Mouse (Mus musculus) 3T3-L1 (cell line): ENCODE results near the gene Perm1.

Source experiments
- DNase-seq: peaks from one replicate; pipeline ENCODE4 v3.0.0-alpha.2; 2015; ENCODE audit warnings: low read depth, low spot score

Perm1 gene

DNA sequence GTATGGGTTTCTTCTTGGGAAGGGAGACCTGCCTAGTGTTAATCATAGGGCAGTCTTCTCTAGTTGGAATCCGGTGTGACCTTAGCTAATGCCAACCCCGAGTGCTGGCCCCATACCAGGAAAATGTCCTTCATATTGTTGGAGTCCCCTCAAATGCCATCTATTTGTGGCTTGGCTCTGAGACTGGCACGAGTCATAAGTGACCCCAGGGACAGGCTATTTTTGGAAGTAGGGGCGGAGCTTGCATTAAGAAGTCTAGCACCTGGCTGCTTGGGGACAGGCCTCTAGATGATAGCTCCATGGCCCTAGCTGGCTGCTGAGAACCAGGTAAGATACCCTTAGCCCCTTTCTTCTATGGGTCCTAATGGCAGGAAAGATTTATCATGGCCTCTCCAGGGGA, at the start of gene Perm1:
Gene Perm1 (plus strand): TSS at position 220 of the 400 bp plus-strand sequence.
- peak; percentile 66 for DNase-seq

DNA sequence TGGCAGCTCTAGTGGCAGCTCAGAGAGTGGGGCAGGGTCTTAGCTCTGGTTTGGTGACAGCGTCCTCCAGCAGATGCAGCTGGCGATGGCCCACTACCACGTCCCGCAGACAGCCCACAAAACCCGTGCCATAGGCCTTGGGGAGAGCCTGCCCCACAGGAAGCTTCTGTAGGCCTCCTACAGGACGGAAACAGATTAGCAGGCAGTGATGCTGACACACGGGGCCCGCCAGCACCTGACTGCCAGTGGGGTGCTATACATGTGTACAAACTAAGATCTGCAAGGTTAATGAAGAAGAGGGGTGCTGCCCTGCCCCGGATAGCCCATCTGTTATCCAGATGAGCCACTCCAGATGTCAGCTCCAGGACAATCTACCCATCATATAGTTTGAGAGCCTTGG, 49.2 kb upstream of the Perm1 start:
- no peak for DNase-seq

DNA sequence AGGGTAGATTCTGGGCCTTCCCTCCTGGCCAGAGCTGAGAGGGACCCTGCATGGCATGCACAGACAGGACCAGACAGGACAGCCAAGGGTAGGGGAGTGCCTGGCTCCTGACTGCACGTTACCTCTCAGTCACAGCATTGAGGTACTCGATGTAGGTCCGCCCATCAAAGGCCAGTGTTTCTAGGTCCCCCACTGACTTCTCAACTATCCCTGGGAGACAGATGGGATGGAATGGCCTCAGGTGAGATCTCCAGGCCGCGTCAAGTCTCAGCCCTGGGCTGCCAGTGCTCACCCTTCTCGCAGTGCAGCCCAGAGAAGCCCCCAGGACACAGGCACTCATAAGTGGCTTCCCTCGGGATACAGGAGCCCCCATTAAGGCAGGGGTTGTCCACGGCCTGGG, 47.1 kb upstream of the Perm1 start:
- no peak for DNase-seq

DNA sequence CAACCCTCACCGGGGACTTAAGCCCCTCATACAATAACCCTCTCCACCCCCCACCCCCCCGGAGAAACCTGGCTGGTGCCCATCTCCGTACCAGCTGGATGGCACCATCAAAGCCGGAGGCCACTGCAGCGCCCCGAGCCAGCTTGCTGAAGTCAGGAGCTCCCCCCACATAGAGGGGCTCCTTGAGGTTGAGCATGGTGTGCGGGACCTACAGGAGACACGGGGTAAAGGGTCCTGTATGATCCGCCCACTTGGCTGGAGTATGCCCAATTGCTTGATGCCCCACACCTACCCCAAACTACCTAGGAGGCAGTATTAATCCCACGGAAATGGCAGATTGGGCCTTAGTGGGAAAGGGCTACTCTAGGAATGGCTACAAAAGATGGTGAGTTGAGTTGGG, 46.5 kb upstream of the Perm1 start:
- DNase-seq, result no peak

DNA sequence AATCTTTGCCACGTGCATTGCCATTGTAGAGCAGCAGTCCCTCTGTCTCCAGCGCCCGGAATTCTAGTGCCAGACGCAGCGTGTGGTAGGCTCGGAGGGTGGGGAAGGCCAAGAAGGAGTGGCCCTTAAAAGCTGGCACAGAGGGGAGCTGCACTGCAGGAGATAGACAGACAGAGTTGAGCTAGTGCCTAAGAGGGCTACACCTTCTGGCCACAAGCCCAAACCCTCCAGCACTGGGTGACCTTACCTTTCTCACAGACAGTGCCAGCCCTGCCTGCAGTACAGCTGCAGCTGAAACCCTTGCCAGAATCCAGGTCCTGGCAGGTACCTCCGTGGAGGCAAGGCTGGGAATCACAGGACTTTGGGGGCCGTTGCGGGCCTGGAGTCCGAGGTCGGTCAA, 43.8 kb upstream of the Perm1 start:
- DNase-seq, result no peak

DNA sequence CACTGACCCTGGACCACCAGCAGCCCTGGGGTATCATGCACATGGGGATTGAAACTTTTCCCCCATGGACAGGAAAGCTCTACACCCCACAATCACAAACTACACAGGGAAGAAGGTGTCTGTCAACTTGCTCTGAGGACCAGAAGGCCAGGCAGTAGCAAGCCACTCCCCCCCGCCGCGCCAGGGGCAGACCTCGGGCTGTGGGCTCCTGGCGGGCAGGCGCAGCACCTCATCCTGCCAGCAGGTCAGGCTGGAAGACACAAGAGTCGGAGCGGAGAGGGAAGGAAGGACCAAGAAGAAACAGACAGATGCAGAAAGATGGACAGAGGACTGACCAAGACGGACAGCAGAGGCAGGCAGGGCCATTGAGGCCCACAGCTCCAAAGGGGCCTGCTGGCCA, 38.0 kb upstream of the Perm1 start:
- DNase-seq, result no peak

DNA sequence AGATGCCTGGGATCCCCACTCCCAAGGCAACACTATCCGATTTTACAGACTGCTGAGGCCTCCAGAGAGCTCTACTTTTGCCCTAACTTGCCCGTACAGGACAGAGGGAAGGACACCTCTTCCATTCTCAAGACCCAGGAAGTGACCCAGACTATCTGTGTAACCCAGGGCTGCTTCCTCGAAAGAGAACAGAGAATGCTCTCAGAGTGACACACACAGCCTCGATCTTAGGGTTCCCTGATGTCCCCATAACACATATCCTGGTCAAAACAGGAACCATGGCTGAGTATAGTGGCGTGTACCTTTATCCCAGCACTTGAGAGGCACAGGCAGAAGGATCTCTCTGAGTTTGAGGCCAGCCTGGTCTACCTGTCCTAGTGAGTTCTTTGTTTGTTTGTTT, 31.9 kb upstream of the Perm1 start:
- DNase-seq, result no peak

DNA sequence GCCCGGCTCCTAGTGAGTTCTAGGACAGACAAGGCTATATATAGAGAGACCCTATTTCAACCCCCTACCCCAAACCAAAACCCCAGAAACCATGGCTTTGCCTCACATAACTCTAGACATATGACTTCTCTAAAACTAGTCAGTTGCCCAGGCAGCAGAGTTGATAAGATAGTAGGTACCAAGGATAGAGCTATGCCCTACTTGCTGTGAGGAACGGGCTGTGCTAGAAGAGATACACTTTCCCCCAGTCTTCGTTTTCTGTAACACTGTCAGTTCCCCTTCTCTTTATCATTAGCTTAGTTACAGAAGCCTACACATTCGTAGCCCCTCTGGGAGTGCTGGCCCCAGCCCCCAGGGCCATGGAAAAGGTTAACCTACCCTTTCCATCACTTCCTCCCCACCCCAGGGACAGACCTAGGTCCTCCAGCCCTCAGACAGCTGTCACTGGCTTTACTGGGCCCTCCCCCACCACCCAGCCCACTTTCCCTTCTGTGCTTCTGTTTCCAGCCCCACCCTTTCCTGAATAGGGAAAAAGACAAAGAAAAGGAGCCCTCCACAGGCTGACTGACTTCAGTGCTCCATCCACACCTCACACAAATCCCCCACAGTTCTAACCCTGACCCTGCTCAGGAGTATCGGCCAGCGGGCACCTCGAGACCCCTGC, 31.2 kb upstream of the Perm1 start:
- no peak for DNase-seq

DNA sequence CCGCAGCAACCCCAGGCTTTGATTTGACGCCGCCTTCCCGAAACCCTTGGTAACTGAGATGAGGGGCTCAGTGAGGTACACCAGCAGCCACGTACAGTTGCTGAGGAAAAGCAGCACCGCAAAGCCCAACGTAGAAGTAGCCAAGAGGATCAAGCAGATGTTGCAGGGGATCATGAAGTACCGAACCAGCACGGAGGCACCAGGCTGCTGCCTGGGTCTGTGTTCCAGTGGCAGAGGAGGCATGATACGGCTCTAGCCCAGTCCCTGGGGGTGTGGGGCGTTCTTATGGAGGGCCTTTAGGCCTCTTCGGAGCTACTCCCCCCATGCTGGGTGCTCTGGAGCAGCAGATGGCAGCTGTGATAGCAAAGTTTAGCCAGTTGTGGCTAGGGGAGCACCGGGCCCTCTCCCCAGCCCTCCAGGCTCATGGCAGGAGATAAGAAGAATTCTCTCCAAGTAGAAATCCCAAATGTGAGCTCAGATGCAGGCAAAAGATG, 30.2 kb upstream of the Perm1 start:
- no peak for DNase-seq

DNA sequence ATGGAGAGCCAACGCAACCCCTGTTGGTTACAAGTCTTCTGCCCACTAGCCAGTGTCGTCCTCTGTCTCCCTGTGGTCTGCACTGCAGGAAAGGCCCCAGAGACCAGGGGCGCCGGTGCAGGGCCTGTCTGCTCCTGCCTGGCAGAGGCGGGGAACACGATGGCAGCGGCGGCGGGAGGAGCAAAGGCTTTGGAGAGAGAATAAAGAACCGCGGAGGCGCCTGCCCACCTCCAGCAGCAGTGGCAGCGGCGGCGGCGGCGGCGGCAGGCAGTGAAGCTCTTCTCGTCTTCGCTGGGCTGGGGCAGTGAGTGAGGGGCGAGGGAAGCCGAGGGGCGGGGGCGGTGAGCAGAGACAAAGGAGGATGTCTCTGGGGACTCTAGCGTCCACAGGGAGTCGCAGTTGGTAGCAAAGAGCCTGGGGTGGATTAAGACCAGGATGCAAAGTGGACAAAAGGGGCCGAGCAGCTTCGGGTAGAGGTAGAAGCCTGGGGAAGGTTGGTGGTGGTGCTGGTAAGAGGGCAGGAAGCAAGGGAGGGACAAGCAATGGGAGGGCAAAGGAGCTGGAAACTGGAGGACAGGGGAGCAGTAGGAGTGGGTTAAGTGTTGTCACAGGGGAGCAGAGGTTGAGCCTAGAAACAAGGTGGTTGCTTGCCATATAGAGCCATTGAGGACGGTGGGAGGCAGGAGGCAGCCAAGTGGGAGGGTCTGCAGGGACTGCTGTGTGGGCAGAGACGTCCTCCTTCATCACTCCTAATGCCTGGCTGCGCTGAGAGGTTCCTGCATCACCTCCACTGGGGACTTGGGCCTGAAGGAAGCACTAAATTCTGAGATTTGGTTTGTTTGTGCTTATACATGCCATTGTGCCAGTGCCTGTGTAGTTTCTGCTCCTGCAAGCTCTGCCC, 29.5 kb upstream of the Perm1 start:
- no peak for DNase-seq

DNA sequence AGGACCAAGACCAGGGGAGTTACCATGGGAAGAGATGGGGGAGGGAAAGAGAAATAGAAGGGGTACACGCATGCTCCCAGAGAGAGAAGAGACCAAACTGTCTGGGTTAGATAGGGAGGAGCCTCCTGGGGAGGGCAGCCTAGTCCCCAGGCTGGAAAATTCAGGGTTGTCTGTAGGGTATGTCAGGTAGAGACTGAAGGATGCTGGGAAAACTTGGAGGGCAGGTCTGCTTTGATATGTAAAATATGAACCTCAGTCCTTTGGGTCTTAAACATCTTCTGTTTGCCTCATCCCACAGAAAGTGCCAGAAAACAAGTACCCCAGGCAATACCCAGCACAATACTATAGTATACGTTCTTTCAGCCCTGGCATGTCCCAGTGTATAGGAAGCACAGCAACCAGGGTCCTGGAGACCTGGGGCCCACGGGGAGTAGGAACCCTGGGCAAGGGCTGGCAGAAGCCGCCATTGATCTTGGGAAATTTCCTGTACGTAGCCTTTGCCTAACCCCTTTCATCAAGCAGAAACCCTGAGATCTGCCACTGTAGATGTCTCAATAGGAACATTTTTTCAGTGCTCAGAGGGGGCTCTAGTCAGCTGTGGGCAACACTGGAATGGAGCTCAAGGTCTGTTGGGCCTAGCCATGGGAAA, 27.4 kb upstream of the Perm1 start:
- no peak for DNase-seq

DNA sequence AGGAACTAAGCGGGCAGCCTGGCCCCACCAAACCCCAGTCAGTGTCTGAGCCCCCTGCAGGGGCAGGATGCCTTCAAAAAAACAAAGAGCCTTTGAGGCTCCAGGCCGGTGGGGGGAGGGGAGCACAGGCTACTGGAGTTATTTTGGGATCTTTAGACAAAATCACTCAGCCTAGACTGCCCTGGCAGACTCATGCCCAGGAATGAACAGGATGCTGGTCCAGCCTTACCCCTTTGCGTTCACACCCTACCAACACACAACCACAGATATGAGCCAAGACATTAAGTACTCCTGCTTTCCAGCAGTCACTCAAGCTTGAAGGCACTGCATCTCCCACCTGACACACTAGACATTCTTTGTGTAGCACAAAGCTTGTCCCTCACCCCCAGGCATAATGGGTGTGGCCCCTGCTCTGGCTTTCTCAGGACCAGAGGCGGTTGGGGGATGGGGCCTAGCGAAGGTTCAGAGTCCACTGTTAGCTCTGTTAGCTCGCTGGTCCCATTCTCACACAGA, 26.8 kb upstream of the Perm1 start:
- DNase-seq, result no peak

DNA sequence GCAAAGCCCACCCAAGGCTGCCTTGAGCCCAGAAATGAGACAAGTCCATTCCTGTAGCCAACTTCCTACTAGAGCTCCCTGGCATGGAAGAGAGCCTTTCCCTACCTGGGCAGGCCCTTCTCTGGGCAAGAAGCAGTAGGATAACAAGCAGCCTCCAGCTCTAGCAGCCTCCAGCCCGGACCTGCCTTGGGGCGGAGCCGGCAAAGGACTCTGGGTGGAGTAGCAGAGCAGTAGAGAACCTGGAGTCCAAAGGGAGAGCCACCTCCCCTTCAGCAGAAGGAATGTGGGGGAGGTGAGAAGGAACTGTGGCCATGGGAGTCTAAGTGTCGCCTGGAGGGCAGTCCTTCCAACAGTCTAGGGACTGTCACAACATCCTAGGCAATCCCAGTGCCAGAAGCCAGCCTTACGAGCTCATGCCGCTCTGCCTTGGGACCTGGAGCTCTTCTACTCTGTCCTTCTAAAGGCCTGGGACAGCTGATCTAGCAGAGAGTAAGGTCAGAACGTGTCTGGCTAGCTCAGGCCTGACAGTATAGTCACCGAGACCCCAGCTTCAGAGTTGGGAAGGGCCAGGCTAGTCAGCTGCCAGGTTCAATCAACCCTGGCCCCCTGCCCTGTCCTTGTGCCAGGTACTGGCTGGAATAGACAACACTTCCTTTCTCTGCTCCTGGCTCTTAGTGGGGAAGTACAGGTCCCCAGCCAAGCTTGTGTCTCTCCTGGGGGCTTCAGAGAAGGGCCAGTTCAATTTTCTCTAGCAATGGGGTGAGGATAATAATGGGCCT, 23.1 kb upstream of the Perm1 start:
- DNase-seq, result no peak

DNA sequence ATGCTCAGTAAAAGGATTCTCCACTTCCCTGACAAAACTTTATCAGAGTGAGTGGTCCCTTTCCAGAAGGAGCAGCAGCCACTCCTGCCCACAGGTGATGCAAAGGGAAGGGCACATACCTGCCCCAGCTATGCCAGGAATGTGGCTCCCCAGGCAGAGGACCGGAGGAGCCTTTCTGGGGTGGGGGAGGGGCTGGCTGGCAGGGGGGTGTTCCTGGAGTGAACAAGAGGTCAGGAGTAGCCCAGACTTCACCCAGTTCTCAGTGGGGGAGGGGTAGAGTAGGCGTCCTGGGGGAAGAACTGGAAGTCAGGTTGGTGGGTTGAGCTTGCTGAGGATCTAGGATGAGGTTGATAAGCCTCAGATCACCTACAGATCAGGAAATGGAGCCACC, 22.5 kb upstream of the Perm1 start:
- no peak for DNase-seq

DNA sequence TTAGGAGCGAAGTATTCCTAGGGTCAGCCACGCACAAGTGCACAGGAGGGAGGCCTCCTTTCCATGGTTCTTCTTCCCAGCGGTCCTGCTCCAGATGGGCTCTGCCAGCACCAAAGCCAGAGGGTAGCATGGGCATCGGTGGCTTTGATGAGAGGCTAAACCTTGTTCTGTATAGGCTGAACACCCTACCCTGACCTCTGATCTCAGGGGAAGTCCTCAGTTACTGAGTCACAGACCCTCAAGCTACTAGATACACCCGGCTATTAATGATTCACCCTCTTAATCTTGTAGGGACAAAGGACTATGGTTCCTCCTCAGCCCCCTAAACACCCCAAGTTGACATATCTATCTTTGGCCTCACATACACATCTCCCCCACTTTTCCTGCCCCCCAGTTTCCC, 21.8 kb upstream of the Perm1 start:
- no peak for DNase-seq

DNA sequence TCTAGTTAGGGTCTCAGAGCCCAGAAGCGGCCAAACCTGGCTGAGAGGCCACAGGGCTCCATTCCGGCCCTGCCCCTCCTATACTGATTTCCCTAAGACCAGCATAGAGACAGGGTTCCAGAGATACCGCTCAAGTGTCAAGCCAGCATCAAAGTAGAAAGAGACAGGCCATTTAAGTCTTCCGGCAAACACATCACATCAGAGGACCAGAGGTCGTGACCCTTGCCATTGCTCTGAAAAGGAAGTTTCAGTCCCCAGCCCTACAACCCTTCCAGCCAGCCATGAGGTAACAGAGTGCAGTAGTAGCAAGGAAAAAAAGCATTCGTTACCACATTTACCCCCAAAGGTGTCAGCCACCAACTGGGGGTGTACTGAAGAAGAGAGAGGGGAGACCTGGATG, 21.3 kb upstream of the Perm1 start:
- no peak for DNase-seq

DNA sequence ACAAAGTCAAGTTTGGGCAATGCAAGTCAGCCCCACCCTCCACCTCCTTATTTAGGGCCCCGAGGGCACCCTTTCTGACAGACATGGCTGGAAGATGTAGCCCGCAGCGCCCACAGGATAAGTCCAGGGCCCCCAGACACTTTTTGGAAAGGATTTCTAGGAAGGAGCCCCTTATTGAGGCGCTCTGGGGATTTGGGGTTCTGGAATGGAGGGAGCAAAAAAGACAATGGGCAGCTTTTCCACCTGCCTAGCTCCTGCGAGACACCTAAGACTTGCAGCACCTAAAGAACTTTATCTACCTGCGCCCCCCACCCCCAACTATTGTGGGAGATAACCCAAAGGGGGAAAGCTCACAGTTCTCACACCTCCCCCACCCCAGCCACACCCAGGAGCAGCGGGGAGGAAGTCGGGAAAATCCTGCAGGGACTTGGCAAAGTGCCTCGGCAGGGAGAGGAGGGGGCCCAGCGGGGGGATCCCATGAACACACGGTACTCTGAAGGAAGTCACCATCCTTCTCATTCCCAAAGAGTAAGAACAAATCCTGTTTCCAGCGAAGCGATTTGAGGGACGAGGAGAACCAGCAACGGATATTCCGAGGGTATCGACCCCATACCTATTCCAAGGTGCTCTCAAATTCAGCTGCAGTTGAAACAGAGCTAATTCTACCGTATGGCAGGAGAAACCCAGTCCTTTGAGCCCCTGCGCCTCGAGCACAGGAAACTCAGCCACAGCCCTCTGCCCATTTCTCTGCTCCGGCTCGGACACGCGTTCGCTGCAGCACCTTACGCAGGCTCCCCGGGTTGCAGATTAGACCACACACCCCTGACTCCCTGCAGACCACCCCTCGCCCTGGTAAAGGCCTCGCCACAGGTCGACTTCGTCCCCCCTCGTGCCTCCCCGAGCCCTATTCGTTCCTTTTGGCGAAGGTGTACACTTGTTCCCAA, 19.5 kb upstream of the Perm1 start:
- no peak for DNase-seq

DNA sequence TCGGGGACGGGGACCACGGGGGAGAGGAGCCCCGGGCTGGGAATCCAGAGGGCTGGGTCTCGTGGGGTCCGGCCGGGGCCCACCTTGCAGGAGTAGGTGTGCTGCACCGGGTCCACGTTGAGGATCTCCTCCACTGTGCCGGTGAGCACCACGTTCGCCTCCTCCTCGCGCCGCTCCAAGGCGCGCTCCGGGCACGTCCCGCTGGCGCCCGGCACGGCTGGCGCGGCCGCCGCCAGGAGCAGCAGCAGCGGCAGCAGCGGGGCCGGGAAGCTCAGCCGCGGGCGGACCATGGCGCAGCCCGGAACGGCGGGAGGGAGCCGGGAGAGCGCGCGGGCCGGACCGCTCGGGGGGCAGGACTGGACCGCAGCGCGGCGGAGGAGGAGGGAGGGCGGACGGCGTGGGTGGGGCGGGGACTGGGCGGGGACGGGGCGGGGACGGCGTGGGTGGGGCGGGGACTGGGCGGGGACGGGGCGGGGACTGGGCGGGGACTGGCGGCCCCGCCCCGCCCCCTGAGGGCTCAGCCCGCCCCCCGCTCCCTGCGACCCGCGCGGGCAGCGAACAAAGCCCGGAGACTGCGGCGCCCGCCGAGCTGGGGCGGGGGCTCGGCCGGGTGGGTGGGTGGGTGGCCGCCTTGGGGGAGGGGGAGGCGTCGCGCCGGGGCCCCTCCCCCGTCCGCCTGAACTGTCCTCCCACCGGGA, 18.4 kb upstream of the Perm1 start, which contains the start of gene Agrn:
Gene Agrn (minus strand): TSS at position 358 of the 698 bp plus-strand sequence.
- no peak for DNase-seq

DNA sequence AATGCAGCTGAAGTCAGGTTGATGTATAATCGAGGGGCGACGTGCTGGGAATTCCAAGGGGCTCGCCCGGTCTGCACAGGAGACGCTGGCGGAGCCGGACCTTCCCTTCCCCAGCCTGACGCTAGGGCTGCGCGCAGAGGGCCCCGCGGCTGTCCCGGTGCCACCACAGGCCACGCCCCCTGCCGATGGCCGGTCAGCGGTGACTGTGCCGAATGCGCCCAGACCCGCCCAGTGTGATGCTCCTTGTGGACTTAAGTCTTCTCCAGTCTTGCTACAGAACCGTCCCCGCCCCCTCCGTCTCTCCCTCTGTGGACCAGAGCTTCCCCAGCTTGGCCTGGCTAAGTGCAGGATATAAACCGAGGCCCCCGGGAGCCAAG, 17.9 kb upstream of the Perm1 start:
- DNase-seq, result peak; percentile 95
